Mouse (Mus musculus): ENCODE measurements around the gene Aak1. TPM values are rescaled to one million over a fixed set of nuclear protein-coding genes. Genes with fewer than 3 reads are reported as not detected.

Gene Aak1
- 10 to 100 TPM; 22.8 to 29.2 TPM for polyA plus RNA-seq (2017; shearing (Covaris generic))

DNA sequence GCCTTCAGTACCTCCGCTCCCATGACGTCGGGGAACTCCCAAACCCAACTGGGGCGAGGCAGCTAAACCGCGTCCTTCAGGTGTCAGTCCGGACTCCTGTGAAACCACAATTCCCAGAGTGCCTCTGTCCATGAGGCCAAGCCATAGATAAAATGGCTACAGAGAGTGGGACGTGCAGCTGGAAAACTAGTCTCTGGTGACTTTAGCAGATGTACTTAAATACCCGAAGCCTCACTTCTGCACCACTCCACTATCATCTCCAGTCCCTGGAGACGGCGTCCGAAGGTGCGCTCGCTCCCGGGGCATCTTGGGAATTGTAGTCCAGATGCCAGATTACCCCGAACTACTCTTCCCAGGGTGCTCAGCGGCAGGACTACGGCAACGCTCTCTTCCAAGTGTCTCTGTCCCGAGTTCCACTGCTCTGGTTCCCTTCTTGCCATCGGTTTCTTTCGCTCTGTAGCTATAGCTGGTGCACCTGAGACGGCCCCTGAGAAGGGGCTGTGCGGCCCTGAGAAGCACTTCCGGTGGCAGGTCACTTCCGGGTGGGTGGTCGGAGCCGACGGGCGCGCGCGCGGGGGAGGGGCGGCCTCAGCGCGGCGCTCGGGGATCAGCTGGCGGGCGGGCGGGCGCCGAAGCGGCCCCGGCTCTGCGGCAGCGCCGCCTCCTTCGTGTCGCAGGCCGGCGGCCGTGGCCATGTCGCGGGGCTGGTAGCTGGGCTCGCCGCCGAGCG lies at the start of gene Aak1:
Aak1 (plus strand) TSS at position 603 of the 730 bp plus-strand sequence.
- peak; percentile 65 for ATAC-seq

DNA sequence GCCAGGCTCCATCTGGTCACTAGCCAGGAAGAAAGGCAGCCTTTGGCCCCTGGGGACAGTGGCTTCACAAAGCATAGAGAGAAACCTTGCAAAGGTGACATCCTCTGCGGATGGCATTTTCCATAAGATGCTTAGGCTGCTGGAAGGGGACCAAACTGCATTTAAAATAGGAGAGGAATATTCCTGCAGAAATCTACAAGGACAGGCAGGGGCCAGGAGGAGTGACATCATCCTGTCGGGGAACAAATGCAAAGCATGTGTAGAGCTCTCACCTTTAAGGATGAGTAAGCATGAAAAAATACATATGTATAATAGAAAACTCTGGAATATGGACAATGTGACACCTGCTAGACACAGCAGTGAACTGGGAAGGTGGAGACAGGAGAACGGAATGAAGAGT lies 48.9 kb upstream of the Aak1 start:
- ATAC-seq: no peak

DNA sequence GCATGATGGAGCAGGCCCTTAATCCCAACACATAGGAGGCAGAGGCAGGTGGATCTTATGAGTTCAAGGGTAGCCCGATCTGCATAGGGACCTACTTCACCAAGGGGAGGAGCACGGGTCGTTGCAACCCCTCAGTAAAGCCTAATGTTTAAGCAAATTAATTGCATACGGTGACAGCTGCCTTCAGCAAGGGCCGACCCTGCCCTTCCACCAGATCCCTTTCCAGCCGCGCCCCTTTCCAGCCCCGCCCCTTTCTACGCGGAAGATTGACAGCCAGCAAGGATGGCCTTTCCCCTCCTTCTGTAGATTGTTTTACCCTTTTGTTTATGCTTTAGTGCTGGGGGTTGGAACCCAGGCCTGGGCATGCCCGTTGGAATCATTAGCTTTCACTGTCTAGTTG lies 47.9 kb upstream of the Aak1 start:
- no peak for ATAC-seq

DNA sequence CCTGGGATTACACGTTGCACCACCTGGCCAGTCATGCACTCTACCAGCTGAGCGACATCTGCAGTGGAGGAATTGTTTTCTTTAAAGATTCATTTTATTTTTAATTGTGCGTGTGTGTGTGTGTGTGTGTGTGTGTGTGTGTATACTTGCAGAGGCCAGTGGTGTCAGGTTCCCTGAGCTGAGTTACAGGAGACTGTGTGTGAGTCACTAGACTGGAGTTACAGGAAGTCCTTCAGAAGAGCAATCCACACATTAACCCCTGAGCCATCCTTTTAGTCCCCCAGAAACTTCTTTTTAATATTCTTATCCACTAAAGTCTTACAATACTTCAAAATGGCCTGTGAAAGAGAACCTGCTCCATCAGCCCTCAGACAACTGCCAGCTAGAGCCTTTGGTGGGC lies 44.7 kb upstream of the Aak1 start:
- no peak for ATAC-seq

DNA sequence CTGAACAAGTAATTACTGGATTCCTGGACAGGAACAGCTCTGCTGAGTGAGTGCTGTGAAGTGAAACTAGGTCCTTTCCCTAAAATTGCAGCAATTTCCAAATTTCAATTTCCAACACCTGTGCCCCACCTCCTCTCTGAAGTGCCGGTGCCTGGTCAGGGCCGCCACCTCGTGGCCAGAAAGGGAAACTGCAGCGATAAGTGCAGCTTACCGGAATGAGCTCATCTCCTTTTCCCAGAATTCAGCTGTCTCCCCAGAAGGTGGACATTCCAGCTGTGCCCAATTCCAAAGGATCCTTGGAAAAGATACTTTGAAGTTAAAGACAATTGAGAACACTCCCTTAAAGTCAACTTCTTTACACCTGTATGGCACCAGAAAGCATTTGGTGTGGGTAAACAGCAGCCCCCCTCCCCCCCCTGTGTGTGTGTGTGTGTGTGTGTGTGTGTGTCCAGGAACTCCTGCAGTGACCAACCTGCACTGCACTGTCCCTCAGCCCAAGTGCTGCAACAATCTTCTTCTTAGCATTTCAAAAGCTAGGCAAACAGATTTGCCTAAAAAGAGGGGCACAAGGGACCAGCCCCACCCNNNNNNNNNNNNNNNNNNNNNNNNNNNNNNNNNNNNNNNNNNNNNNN lies 42.7 kb upstream of the Aak1 start:
- ATAC-seq: peak; percentile 83

DNA sequence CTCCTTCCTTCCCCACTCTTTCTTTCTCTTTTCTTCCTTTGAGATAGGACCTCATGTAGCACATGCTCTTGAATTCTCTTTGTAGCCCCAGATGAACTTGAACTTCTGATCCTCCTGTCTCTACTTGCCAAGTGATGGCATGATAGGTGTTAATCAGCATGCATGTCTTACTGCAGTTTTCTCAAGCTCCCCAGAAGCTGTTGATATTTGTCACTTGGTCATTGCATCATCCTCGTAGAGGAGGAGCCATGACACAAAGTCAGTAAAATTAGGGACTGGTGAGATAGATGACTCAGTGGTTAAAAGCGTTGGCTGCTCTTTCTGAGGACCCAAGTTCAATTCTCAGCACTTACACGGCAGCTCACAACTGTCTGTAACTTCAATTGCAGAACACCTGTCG lies 36.4 kb upstream of the Aak1 start:
- ATAC-seq: no peak

DNA sequence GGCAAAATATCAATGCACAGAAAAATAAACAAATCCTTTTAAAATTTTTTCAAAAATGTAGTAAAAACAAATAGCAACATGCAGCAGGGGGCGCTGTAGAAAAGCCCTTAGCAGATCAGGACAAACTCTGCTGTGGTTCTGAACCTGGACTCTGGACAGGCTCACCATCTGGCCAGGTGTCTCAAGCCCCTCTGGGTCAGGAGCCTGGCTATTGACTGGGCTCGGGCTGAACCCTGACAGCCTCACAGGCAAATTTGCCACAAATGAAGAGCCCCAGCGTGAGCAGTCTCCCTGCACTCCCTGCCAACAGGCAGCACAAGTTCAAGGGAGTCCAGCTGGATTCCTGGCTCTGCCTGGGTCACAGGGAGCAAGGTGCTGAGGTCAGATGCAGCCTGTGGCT lies 36.0 kb upstream of the Aak1 start:
- ATAC-seq: no peak

DNA sequence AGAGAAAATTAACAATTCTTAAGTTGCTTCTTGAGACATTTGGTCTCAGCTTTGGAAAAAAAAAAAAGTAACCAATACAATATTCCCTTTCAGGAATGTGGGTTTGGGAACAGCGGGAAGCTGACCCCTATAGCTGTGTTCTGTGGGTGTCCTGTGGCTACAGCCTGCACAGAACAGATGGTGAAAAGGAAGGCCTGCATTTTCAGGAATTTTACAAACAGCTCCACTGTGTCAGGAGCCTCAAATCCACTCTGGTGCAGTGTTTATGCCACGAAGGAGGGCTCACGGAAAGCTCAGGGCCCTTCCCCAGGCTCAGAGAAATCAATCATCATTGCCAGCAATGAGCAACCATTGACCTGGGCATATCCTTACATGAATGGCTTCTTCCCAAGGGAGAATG lies 34.4 kb upstream of the Aak1 start:
- no peak for ATAC-seq

DNA sequence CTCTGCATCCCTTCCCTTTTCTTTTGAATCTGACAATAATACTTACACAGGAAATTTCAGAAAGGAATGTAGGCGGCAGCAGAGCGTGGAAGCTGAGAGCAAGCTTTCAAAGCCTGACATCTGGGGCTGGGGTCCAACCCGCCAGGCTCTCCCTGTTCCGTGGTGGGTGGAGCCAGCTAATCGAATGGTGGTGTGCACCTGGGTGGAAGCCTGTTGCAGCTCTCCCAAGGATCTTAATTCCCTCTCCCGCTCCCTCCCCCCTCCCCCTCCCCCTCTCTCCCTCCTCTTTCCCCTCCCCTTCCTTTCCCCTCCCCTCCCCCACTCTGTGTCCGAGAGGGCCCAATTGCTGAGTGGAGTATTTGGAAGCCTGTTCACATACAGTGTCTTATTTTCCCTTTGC lies 33.9 kb upstream of the Aak1 start:
- ATAC-seq: no peak

DNA sequence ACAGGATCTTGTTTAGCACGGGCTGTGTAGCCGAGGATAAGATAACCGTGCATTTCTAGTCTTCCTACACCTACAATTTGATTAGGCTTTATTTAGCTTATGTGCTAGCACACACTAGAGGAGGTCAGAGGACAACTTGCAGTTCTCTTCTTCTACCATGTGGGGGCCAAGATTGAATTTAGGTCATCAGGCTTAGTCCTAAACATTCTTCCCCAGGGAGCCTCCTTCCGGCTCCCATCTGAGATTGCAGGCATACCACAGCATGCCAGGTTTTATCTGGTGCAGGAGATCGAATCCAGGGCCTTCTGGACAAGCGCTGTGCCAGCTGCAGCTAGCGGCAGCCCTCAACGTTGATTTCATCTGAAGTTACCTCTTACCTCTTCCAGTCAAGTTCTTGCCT lies 32.7 kb upstream of the Aak1 start:
- peak; percentile 53 for ATAC-seq

DNA sequence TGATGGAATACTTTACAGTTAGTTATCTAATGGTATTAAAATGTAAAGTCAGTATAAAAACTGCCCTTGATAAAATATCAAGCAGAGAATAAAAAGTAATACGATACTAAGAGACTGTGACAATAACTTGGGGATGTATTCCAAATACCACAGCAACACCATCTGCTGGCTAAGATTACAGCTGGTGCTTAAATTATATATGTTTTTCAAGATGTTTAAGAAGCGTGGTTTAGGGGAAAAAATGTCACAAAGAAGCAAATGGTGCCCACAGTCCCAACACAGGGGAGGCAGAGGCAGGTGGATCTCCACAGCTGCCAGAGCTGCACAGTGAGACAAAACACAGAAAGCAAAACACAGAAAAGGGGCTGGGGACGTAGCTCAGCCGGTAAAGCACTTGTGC lies 30.4 kb upstream of the Aak1 start:
- ATAC-seq: no peak

DNA sequence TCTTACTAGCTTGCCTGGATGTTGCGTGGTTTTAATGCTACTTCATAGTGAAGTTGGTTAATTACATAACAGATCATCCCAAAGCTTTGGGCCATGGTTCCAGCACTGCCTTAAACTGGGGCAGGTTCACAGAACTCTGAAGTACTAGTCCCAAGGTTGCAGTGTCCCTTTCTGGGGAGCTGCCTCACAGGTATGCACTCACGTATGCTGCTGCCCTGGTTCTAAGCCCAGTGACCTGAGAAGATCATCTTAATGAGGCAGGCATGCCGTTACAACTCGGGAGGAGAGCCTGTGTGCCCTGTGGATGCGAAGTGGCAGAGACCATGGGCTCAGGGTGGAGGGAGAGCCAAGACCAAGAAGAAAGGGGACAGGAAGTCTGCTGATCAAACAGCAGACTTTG lies 29.4 kb upstream of the Aak1 start:
- ATAC-seq: no peak

DNA sequence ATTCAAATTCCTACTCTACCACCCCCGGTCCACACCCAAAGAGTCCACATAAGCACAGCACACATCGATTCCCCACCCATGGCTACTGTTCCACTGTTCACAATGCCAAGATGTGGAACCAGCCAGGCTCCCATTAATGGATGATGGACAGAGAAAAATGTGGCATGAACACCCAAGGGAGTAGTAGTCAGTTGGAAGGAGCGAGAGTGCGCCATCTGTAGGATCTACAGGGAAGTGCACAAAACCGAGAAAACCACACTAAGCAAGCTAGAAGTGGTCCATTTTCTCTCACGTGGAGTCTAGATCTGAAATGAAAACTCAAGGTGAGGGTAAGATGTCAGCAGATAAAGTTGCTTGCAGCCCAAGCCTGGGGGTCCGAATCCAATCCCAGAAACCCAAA lies 28.6 kb upstream of the Aak1 start:
- ATAC-seq: no peak

DNA sequence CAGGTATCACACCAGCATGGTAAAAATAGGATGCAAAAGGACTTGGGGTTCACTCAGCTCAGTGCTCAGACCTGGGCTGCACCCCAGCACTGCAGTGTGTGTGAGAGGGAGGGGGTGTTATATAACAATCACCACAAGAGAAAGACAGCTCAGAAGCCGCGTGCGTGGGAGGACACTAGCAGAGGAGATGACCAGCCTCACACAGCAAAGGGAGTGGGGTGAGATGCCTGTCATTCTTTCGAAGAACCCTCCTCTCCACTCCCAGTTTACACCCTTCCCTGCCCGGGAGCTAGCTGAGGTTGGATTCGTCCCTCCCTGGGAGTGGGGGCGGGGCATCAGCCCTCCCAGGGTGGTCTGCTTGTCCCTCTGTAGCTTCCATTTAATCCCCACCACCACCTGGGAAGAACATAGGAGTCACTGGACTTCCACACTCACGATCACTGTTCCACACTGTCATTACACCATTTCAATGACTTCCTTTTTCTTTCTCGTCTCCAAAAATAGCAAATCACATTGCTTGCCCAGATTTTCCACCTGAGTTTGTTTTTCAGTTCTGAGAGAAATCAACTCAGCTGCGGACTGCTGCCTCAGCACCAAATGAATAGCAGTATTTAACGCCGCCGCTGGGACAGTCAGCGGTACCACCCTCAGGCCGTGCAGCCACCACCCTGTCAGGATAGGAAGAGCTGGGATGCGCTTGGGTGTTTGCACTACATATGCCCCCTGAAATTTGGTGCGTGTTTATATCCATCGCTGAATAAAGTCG lies 26.8 kb upstream of the Aak1 start:
- peak; percentile 81 for ATAC-seq

DNA sequence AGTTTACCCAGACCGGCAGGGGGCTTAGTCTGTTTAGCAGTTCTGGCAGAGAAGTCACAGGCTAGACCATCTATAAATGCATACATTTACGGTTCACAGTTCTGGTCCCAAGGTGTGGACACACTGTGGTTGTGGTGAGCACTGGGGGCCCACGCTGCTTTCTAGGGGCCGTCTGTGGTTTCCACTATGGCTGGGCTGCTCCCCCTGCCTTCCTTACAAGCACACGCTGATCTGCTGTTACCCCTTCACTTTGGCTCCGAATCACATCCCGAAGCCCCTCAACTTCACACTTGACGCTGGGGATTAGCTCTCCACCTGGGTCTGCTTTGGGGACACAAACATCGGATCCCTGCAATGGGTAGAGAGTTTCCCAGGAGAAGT lies 26.3 kb upstream of the Aak1 start:
- ATAC-seq: no peak

DNA sequence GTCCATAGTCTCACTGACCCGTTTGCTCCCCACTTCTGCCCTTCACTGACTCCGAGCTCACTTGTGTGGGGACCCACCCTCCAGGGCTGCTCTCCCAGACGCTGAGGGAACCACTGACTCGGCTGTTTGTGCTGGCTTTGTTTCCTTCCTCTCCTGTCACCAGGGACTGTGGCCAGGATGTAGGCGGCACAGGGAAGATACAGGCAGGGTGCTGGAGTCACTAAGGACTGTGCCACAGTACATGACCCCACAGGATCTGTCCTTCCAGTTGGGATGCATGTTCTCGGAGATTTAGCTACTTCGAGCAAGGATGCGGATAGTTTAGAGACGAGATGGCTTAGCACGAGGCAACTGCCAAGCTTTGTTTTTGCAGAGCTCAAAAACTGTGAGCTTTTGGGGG lies 25.5 kb upstream of the Aak1 start:
- ATAC-seq: no peak

DNA sequence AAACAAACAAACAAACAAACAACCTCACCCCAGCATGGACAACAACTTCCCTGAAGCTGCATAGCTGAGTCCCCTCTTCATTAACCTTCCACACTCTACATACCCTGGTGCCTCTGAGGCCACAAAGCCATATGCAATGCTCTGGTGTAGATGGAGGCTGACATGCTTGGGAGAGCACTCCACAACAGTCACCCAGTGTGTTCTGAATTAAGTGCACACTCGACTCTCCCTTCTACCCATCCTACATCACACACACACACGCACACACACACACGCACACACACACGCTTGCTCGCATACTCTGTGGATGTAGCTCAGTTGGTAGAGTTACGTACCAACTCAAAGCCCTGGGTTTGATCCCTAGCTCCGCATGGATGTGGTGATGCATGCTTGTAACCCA lies 24.9 kb upstream of the Aak1 start:
- no peak for ATAC-seq

DNA sequence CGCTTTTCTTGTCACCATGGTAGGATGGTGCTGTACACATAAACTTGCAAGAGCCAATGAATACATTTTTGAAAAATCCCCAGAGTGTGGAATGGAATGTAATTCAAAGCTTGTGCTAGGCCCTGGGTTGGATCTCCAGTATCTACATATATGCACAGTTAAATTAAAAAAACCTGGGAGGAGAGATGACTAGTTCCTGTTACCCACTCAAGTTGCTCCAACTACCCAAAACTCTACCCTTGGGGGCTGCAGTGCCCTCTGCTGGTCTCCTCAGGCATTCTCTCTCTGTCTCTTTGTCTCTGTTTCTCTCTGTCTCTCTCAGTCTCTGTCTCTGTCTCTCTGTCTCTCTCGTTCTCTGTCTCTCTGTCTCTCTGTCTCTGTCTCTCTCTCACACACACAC lies 21.9 kb upstream of the Aak1 start:
- no peak for ATAC-seq

DNA sequence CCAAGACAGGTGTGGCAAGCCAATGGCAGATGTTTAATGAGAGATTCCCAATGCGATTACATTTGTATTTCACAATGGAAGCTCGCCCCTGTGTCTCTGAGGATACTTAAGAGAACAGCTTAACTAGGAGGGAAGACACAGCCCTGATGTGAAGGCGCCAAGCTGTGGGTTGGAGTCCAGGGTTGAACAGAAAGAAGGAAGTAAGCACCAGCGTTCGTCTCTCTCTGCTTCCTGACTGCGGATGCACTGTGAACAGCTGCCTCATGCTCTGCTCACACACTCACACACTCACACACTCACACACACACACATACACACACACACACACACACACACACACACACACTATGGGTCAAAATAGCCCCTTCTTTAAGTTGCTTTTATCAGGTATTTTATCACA lies 19.5 kb upstream of the Aak1 start:
- ATAC-seq: no peak

DNA sequence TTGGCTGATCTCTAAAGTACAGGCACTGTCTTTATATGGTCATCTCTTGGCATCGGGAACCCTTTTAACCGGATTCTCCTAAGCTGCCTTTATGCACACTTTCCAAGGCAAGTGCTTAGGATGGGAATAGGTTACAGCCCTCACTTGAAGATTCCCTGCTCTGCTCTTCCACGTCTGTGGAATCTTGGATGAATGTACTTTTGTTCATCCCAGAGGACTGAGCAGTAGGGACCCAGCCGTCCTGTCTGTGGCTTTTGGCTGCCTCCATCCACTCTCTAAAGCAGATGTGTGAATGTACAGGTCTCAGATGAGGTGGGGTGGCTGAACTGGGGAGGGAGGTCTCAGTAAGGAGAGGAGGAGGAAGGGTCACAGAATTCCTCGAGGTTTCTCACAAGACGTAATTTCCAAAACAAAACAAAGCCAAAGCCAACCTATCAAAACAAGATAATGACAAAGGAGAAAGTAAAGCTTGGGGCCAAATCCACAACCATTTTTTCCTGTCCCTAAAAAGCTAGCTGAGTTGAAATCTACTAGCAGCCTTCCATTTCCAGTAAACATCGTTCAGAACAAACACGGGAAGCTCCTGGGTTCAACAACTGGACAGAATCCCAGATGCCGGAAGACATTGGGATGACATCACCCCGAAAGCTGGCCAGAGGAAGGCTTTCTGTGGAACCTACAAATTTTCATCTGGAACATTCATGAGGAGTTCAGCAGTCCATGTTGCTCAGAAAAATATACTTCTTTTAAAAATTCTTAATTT lies 18.4 kb upstream of the Aak1 start:
- no peak for ATAC-seq

DNA sequence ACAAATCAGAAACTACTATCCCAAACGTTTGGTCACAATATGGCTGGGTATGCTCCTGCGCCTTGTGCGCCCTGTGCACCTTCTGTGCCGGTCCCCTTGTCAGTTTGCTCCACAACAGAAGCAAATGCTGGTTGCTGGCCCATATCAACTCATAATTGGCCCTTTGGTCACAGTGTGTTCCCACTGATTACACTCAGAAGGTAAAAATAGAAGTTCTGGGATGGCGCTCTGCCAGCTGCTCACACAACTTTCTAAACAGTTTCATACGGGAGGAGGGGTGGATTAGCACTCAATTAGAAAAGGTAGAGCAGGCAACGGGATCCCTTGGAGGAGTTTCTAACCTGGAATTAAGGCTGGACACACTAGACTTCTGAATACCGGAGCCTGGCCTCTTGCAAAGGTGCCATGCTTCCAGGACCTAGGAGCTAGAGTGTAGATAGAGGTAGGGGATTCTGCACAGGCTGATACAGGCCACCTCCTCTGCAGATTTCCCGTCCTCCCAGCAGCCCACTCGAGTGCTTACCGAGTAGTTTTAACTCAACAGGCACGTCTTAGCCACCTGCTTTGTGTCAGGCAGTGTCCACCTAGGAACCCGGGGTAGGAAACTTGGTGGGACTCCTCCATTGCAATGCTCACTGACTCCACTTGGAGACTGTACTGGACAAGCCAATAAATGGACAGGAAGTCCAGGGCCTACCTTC lies 16.4 kb upstream of the Aak1 start:
- ATAC-seq: no peak

DNA sequence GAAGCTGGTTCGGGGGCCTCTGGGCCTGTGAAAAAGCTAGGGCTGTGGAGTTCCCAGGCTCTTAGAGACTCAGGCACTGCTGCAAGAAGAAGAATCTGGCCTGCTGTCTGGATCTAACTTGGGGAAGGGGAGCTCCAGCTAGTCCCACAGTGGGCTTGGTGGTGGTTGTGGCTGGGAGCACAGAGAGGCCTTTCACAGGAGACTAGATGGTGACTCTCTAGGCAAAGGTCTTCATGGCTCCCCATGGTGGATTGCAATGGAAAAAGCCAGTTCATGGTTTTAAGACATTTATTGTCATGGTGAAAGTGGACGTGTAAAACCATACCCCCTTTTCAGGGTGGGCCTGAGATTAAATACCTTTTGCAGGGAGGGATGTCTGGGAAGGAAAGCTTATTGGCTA lies 10.2 kb upstream of the Aak1 start:
- no peak for ATAC-seq

DNA sequence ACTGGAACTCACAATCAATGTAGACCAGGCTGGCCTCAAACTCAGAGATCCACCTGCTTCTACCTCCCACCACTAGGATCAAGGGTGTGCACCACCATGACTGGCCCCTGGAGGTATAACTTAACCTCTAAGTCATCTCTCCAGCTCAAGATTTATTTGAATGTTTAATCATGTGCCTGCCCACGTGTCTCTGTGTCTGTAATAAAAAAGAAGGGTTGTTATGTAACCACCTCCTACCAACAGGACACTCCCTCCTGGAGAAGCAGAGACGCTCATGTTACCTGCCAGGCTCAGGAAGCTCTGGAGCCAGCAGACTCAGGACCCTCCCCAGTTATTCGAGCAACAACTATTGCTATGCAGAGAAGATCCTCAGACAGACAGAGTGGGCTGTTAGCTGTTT lies 7.4 kb upstream of the Aak1 start:
- ATAC-seq: no peak

Measured in CD4-positive, CD25-positive, alpha-beta regulatory T cell, adult 4 months (primary cell).